Mouse (Mus musculus): Measurements from ENCODE around the gene Grm3. TPM values are rescaled to one million over a fixed set of nuclear protein-coding genes. Genes with fewer than 3 reads are reported as not detected.

Grm3 gene
- total RNA-seq, 2 experiments from 2014 or later: not detected

DNA sequence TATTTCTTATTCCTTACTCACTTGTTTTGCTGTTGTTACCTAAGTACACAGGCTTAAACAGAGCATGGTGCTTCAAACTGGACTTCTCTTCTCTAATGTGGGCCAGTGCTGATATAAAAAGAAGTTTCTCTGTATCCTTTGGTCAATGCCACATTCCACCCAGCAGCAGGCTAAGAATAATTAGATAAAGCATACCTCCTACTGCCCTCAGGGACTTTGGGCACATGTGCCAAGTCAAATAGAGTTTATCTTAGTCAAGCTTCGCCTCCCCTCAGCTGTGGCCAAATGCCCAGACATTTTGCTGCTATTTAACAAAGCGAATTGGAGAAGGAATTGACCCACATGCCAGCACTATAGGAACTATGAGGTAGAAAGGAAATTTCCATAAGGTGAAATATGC lies 97.8 kb downstream of the Grm3 start:
- intact Hi-C loops (cut with DNase I): no loop called here
- DNase-seq (ENCODE audit: low spot score): peak; percentile 2

DNA sequence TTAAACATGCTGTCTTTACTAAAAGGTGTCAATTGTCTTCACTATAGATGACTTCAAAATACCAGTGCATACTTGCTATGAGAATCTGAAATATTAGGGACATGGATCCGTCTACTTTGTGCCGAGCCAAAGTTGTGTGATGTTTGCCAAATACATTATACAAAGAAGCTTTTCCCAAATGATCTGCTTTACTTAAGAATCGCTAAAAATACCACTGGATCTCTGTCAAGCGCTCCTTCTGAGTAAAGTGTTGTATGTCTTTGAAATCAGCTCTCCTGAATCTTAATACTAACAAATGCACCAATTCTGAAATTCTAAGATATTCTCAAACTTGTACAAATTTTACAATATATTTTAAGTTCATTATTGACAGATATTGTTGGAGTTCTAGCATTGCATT lies 100.6 kb downstream of the Grm3 start:
- DNase-seq (ENCODE audit: low spot score): no peak
- intact Hi-C loops (cut with DNase I): no loop called here

DNA sequence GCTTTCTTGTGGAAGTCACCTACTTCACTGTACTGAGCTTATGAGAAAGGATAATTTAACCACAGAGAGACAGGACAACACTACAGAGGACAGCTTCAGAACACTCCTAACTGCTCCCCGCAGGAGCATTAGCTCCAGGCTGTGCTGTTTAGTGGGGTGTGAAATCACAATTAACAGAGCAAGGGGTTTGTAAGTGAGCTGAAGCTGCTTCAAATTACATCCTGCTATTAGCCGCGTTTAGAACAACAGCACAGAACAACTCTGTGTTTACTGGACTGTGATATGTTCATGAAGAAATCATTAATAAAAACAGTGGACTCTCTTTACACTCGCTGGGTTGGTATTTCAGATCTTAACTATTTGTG lies 101.9 kb downstream of the Grm3 start:
- intact Hi-C loops (cut with DNase I): no loop called here
- DNase-seq (ENCODE audit: low spot score): no peak

DNA sequence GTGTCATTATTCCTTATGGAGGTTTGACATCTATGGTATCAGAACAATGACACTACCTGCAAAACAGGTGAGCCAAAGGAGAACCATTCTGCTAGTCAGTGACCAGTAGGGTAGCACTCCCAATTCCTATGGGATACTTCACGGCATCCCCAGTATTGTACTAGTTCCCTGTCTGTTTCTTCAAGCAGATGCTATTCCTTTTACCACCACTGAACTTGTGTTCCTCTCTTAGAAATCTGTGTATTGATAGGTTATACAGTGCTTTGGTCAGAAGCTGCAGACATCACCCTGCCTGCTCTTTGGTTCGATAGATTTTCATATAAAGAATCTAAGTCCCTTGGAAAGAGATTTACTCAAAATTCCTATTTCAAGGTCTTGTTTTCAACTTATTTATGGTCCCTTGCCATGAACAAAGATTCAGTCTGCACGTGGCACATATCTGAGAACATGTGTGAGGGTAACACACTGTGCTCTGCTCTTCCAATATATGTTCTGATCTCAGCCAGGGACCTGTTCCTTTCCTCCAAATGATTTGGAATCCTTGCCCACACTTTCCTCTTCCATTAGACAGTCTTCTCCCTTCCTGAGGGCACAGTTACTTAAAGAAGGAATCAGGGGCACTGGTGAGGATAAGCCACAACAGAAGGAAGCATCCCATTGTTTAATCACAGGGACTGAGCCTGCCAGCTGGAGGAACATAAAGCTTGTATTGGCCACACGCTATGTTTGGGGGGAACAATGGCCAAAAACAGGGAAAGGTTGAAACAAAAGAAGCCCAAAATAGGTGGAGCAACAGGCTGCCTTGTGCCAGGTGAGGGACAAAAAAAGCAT lies 102.5 kb downstream of the Grm3 start:
- no peak for DNase-seq (ENCODE audit: low spot score)
- intact Hi-C loops (cut with DNase I): no loop called here

DNA sequence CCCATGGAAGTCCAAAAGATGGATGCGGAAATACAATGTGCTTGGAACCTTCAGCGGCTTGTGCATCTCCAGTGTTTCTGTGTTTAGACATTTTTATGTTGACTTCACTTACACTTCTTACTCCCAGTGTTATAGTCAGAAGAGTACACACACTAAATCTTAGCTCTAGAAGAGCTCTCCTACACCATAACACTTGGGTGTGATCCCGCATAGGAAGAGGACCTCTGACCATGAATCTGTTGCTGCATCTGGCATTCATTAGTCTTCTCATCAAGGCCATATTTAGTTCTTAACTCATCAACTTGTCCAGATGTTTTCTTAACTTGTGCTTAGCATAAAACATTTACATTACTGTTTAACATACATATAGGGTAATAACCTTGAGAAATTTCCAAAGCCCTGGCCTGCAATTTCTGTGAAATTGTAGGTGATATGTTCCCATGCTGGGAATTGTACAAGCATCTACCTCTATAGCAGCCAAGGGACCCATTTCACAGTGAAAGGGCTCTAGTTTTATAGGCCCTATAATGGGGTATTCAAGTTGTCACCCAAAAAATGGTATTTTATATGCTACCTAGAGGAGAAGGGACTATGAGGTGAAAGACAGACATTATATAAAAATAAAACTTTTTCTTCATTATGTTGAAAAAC lies 103.4 kb downstream of the Grm3 start:
- DNase-seq (ENCODE audit: low spot score): no peak
- intact Hi-C loops (cut with DNase I): no loop called here

DNA sequence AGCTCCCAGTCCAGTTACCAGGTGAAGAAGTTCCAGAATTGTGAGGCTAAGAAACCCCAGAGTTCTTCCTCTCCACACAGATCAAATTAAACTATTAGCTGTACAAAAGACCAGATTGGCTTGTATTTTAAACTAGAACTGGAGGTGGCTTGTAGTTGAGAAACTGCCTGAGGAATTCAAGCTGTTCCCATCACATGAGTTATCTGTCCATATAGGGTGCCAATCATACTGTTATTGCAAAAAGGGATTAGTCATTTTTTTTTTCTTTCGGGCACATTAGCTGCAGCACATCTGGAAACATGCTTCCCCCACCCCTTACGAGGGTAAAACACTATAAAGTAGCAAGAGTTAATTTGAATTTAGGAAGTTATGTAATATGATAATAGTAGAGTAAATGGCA lies 145.9 kb downstream of the Grm3 start:
- intact Hi-C loops (cut with DNase I): no loop called here

DNA sequence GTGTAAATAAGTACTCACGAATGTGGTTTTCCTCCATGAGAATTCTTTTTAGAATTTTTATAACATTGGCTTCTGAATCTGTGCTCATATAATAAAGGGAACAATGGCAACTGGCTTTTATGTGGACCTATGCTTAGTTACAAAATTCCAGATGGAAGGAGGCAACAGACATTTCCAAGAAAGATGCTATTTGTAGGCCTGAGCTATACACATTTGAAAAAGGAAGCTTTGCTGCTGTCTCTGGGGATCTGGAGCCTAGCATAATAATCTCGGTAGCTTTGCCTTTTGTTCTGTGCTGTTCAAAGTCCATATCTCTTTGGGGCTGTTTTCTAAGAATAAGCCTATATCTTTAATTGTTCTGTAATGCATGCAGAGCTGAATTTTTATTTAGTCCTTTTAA lies 146.4 kb downstream of the Grm3 start:
- DNase-seq (ENCODE audit: low spot score): no peak
- intact Hi-C loops (cut with DNase I): no loop called here

More for the DNA sequence above, 145.9 kb downstream of the Grm3 start:
- no peak for DNase-seq (ENCODE audit: low spot score)

DNA sequence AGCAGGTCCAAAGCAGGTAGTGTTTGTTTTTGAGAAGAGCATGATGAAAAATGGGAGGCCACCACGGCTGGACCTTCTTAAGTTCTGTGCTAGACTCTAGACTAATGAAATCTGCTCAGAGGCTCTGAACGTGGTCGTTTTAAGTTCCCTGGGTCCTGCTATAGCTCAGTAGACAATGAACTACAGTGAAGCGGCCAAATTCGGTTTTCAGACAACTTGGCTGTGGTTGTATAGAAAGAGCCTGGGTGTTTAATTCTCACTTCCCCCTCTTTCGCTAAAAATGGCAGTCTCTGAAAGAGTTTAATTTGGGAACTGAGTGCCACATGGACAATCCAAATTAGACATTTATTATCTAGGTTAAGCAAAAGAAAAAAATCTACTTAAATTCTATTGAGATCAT lies 154.0 kb downstream of the Grm3 start:
- no peak for DNase-seq (ENCODE audit: low spot score)
- intact Hi-C loops (cut with DNase I): no loop called here

DNA sequence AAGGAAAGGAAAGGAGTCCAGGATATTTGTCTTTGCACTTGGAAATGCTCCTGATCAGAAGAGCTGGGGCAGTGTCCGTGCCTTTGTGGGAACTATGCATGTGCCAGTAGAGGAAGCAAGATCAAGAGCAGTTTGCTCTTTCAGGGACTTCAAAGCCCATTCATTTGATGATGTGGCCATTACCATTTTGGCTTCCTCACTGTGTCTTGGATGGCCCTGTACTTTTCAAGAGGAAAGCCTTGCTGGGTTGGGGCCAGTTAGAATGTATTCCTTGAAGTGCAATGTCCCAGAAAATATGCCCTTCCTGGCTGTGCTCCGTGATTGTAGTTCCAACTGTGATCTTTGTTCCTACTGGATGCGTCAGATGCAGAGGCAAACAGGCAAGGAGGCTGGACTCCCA lies 167.3 kb downstream of the Grm3 start:
- DNase-seq (ENCODE audit: low spot score): no peak

DNA sequence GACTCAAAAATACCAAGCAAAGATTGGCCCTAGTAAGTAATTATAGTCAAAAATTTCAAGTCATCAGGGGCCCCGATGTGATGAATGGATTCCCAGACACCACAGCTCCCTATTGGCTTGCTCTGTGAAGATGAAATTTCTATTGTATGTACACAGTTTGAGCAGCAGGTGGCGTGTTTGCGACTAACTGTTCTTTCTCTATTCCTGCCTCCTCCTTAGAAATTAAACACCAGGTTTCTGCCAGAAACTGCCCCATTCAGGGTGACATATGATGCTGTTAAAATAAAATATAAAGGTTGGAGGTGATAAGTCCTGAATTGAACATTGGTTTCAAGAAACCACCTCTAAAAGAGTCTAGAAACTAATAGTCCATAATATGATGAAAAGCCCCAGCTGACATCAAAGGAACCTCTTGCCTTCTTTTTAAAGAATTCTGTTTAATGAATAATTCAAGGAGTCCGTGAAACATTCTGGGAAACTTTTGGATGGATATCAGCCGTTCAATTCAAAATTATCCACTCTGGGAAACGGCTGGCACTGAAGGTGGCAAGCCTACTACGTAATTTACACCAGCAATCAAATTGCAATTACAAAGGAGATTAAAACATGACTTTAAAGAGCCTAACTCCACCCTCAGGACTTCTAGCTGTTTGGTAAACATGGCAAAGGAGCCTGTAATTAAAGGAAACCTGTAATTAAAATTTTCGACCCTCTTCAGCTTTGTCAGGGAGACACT lies 184.0 kb downstream of the Grm3 start:
- intact Hi-C loops (cut with DNase I): loop anchor here (2.0 kb wide), 1 partner anchor 162 kb away; no protein-coding TSS in a partner anchor
- DNase-seq (ENCODE audit: low spot score): no peak

More for the DNA sequence above, 167.3 kb downstream of the Grm3 start:
- intact Hi-C loops (cut with DNase I): no loop called here

DNA sequence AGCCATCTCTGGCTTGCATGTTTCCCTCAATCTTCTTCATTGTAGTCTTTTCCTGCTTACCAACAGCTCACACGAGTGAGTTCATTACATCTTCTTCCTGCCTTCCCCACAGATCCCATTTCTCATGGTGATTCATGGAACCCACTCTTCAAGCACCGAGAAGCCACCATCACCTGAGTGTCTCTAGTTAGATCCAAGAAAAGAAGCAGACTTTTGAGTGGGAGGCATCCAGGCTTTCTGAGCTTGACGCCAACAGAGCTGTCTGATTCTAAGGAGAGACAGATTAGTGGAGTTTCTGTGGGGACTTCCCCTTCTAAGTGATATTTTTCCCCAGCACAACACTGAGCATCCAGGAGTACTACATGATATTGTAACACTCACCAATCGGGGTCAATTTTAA lies 199.5 kb downstream of the Grm3 start:
- intact Hi-C loops (cut with DNase I): no loop called here
- no peak for DNase-seq (ENCODE audit: low spot score)

DNA sequence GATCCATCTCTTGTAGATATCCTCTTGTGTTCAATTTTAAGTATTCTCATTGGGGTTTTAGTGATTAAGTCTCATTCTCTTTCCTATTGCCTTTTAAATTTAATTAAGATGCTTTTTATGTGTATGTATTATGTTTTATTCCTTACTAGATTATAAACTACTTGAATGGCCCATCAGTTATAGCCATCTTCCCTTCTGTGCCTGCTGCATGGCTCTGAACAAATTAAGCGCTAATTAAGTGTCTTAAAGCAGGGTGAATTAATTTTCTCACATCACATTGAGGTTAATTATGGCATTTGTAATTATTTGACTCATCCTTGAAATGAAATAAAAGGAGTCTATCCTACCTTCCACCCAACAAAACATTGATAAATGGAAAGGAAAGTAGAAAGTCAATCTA lies 213.9 kb downstream of the Grm3 start:
- intact Hi-C loops (cut with DNase I): no loop called here

DNA sequence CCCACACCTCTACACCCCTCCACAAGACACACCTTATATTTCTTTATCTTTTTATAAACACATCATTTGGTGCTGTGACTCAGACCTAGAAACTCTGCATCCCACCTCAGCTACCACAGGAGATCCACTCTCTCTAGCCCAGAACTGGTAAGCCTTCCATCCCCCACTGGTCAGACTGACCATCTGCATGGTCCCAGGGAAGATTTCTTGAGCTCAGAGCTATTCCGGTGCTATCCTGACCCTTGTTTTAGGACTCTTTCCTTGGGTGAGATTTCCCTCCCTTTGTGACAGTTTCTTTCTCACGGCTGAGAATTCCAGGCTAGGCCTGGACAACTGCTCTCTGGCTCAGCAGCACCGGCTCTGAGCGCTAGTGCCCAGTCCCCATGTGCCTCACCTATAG lies 227.7 kb downstream of the Grm3 start:
- no peak for DNase-seq (ENCODE audit: low spot score)
- intact Hi-C loops (cut with DNase I): no loop called here

More for the DNA sequence above, 213.9 kb downstream of the Grm3 start:
- DNase-seq (ENCODE audit: low spot score): no peak

DNA sequence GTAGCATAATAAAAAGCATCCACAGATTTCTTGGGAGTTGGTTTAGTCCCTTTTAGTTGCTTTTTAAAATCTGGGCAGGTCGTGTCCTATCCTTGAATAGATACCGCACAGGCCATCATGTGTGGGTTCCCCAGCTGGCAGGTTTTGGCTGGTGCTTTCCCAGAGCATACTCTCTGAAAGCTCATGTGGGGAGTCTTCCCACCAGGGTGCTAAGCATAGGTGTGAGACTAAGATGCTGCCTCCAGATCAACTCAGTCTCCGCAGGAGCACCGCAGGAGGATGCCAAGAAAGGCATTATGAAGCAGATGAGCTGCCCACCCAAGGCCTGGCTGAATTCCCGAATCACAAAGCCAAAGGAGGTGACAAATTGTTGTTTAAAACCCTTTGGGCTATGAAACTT lies 229.5 kb downstream of the Grm3 start:
- intact Hi-C loops (cut with DNase I): no loop called here
- DNase-seq (ENCODE audit: low spot score): no peak

DNA sequence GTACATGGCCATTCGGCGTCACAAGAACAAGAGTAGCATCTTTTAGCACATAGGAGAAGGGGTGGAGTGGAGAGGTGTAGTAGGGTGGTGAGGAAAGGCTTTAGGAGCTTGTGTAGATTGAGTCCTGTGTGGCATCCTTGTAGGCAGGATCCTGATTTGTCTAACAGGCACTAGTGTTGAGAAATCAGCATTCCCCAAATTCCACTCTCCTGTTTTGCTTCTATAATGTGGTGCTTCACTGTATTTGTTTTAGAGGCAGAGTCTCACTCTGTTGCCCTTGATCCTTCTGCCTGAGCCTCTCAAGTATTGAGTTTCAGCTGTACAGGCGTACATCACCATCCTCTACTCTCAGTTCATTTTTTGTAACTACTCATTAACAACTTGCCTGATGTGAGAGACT lies 247.4 kb downstream of the Grm3 start:
- DNase-seq (ENCODE audit: low spot score): no peak
- intact Hi-C loops (cut with DNase I): no loop called here

DNA sequence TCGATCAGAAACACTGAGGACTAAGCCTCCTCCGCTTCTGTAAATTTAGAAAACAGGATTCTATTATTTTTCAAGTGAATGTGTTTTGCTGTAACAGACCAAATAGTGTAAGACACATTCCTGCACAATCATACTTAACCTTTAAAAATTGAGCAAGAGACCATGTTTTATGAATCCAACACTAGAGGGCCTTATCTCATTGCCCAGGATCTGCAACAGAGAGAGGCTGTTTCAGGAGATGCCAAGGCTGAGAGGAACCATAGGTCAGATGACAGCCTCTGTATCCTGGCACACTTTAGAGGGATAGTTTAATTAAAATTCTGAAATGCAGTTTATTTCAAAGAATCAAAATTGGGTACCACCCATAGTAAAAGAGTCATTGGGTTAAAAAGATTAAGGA lies 271.7 kb downstream of the Grm3 start:
- intact Hi-C loops (cut with DNase I): no loop called here
- no peak for DNase-seq (ENCODE audit: low spot score)

DNA sequence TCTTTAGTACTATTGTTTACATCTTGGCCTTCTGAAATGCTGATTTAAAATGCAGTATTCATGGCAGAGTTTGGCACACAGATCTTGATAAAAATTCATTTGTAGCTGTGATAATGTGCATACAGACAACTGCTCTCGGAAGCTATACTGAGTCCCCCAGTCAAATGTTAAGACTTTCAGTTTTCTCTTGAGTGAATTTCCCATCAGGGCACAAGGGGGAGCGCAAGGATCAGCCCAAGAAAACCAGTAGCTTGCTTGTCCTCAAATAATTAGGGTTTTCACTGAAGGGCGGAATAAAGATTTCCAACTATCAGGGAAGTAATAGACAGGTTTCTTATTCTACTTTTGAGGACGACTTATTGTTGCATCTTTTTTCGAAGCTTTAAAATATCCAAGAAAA lies 275.4 kb downstream of the Grm3 start:
- intact Hi-C loops (cut with DNase I): no loop called here
- DNase-seq (ENCODE audit: low spot score): no peak

DNA sequence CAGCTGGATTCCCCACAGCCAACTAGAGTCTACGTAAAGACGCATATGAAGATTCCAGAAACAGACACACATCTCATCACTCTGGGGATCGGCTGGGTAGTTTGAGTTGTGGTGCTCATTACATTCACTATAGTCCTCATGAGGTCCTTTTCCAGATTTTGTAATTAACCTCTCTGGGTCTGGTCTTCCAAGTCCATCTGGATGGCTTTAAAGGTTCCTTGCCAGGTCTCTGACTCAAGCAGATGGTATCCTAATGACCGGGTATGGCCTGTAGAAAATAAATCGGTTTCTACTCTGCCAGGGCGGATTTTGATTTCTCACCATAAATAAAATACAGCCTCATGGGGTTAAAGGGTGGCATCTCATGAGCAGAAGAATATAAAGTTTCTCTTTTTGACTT lies 276.0 kb downstream of the Grm3 start:
- no peak for DNase-seq (ENCODE audit: low spot score)
- intact Hi-C loops (cut with DNase I): no loop called here

DNA sequence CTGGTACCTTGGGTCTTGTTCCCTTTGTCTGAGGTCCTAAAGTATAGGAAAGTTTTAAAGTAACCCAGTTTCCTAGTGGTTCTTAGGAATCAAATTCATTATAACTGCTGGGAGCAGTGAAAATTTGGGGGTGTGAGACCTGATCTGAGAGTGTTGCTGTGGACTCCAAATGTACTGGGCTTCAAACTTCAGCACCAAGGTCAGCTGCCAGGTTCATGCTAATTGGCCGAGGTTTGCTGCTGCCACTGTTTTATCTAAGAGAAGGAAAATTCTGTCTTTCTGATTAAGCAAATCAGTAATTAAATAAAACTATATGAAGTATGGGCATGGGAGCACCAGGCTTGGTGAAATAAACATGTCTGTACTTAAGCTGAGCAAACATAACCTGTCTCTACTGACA lies 278.8 kb downstream of the Grm3 start:
- DNase-seq (ENCODE audit: low spot score): no peak
- intact Hi-C loops (cut with DNase I): no loop called here

All from heart, postnatal 25 days (tissue).